Mouse (Mus musculus) embryo, embryonic 9.5 days (tissue): Measurements from ENCODE around the gene Vgll4.
"Not testable (repeated sequence)": the region's sequence is repeated elsewhere in the genome, so short reads cannot be mapped to it uniquely, and the experiment has no call there.

Experiments
- DNase-seq: peaks from one replicate; pipeline ENCODE4 v3.0.0-alpha.2; 2017; ENCODE audit errors: extremely low spot score

Vgll4 gene

GRCm38 (mm10) chr6:114936941-114937313 lies 32.9 kb downstream of the Vgll4 start:
- no peak for DNase-seq

- no peak for DNase-seq
These were observed 33.4 kb downstream of the Vgll4 start for GRCm38 (mm10) chr6:114936297-114936940.

- no peak for DNase-seq
These were observed 34.4 kb downstream of the Vgll4 start for GRCm38 (mm10) chr6:114935362-114935761.

- DNase-seq = no peak
These were observed 35.7 kb downstream of the Vgll4 start for GRCm38 (mm10) chr6:114934045-114934444.

GRCm38 (mm10) chr6:114932991-114933392 lies 36.8 kb downstream of the Vgll4 start:
- no peak for DNase-seq

GRCm38 (mm10) chr6:114932116-114932500 lies 37.7 kb downstream of the Vgll4 start:
- DNase-seq = no peak

- DNase-seq = no peak
These were observed 38.3 kb downstream of the Vgll4 start for GRCm38 (mm10) chr6:114931212-114932115.

GRCm38 (mm10) chr6:114930646-114931045 lies 39.1 kb downstream of the Vgll4 start:
- DNase-seq = no peak

- no peak for DNase-seq
These were observed 39.7 kb downstream of the Vgll4 start for GRCm38 (mm10) chr6:114930038-114930591.

- peak; percentile 65 for DNase-seq
These were observed 40.4 kb downstream of the Vgll4 start for GRCm38 (mm10) chr6:114929346-114929745.

GRCm38 (mm10) chr6:114928462-114928861 lies 41.3 kb downstream of the Vgll4 start:
- DNase-seq = peak; percentile 77

- no peak for DNase-seq
These were observed 42.4 kb downstream of the Vgll4 start for GRCm38 (mm10) chr6:114927400-114927799.

GRCm38 (mm10) chr6:114926369-114927157 lies 43.2 kb downstream of the Vgll4 start:
- peak; percentile 51 for DNase-seq

GRCm38 (mm10) chr6:114925196-114925595 lies 44.6 kb downstream of the Vgll4 start:
- DNase-seq = no peak

GRCm38 (mm10) chr6:114922355-114923096 lies 47.3 kb downstream of the Vgll4 start:
- not testable (repeated sequence) for DNase-seq

- DNase-seq = peak; percentile 88
These were observed 48.0 kb downstream of the Vgll4 start for GRCm38 (mm10) chr6:114921632-114922354.

GRCm38 (mm10) chr6:114920523-114921445 lies 49.0 kb downstream of the Vgll4 start:
- DNase-seq = peak; percentile 70

GRCm38 (mm10) chr6:114919670-114920313 lies 50.0 kb downstream of the Vgll4 start:
- no peak for DNase-seq

GRCm38 (mm10) chr6:114918994-114919393 lies 50.8 kb downstream of the Vgll4 start:
- DNase-seq = no peak
